Mouse (Mus musculus): ENCODE results near the gene Sh3gl1.

Sh3gl1 gene

DNA sequence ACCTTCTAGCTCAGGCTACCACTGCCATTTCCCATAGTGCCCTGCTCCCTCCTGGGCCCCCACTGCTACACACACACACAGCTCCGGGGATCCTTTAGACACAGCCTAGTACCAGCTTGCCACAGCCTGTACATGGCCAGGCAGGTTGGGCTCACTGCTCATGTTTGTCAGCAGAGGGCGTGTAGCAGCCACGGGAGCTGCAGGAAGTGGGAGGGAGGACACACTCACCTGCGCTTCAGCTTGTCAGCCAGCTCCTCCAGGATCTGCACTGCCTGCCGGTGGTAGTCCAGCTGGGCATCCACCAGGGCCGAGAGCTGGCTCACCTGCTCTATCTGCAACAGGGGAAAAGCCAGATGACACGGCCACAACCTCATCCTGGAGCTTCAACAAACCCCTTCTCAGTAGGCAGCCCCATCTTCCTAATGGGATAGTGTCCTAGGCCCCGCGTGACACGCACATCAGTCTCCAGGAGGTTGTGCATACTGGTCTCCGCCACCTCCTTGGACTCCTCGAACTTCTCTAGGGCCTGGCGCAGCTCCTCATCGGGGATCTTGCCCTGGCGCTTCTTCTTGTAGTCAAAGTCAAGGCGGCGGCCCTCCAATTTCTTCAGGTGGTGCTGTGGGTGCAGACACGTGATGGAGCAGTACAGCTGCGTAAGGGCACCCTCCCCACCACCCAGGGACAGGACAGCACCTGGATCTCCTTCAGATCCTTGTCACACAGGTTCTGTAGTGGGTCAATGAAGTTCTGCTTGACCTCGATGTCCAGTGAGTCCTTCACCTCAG, 17.9 kb downstream of the Sh3gl1 start:
- peak; percentile 62 for DNase-seq

GRCm38 (mm10) chr17:56017848-56018247, 18.6 kb downstream of the Sh3gl1 start:
- no peak for DNase-seq

DNA sequence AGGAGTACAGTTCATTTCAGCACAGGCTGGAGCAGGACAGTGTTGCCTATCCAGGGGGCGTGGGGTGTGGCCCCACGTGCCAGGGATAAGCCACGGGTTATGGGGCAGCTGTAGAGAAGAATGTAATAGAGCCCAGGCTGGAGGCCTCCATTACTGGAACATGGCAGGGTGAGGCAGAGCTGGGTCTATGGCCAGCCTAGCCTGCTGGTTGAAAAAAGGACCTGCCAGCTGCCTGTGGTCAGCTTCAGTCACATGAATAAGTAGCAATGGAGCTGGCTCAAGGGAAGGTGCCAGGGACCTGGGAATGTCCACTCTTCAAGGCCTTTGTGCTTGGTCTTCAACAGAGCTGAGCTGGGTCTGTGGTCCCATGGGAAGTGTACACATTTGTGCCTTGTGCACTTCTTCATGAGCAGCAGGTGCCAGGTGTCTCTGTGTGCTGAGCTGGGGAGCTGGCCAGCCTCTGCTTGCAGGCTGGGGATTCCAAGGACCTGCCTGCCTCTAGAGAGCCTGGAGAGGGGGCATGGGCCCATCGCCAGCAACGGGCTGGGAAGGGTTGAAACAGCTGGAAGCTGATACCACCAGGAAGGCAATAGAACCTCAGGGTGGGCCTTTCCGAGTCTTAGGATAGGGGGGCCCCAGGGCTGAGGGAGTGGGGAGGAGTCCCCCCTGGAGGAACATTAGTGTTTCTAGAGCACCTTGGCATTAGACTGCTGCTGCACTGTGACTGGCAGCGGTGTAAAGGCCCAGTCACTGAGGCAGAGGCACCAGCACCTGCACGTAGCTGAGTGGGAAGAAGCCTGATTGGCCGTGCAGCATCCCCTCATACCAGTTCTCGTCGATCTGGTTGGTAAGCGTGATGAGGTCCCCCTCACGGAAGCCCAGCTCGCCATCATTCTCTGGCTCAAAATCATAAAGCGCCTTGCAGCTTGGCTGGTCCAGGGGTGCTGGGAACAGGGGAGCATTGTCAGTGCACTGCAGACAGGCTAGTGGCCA, 19.3 kb downstream of the Sh3gl1 start:
- DNase-seq = no peak

GRCm38 (mm10) chr17:56016382-56016781, 20.1 kb downstream of the Sh3gl1 start:
- no peak for DNase-seq

- DNase-seq = no peak
Measured at GRCm38 (mm10) chr17:56015293-56015692, 21.1 kb downstream of the Sh3gl1 start.

GRCm38 (mm10) chr17:56011441-56011840, 25.0 kb downstream of the Sh3gl1 start:
- no peak for DNase-seq

- DNase-seq = peak; percentile 85
Measured at GRCm38 (mm10) chr17:56010681-56011080, 25.8 kb downstream of the Sh3gl1 start.

DNA sequence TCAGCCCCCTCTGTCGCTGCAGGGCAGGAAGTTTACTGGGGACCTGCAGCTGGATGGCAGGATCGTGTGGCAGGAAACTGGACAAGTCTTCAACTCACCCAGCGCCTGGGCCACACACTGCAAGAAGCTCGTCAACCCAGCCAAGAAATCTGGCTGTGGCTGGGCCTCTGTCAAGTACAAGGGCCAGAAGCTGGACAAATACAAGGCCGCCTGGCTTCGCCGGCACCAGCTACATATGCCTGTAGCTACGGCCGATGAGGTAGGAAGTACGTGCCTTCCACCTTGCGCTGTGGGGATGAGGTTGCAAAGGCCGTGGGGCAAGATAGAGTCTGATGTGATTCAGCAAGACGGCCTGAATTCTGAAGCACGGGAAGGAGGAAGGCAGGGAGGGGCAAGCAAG, 26.2 kb downstream of the Sh3gl1 start:
- DNase-seq = no peak

DNA sequence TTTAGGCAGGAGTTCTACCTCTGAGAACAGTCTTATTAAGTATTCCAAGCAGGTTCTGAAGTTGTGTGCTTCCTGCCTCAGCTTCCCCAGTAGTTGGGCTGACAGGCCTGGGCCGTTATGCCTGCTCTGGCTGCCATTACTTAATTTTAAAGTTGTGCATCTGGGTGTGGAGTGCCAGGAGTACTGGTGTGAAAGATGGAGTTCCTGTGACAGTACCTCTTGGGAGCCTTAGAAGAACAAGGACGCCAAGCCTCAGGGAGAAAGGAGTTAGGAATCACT, 26.5 kb downstream of the Sh3gl1 start:
- DNase-seq = no peak

- peak; percentile 96 for DNase-seq
Measured at GRCm38 (mm10) chr17:56009088-56009961, 27.1 kb downstream of the Sh3gl1 start.

- DNase-seq = peak; percentile 97
Measured at GRCm38 (mm10) chr17:56008356-56009087, 27.9 kb downstream of the Sh3gl1 start.

DNA sequence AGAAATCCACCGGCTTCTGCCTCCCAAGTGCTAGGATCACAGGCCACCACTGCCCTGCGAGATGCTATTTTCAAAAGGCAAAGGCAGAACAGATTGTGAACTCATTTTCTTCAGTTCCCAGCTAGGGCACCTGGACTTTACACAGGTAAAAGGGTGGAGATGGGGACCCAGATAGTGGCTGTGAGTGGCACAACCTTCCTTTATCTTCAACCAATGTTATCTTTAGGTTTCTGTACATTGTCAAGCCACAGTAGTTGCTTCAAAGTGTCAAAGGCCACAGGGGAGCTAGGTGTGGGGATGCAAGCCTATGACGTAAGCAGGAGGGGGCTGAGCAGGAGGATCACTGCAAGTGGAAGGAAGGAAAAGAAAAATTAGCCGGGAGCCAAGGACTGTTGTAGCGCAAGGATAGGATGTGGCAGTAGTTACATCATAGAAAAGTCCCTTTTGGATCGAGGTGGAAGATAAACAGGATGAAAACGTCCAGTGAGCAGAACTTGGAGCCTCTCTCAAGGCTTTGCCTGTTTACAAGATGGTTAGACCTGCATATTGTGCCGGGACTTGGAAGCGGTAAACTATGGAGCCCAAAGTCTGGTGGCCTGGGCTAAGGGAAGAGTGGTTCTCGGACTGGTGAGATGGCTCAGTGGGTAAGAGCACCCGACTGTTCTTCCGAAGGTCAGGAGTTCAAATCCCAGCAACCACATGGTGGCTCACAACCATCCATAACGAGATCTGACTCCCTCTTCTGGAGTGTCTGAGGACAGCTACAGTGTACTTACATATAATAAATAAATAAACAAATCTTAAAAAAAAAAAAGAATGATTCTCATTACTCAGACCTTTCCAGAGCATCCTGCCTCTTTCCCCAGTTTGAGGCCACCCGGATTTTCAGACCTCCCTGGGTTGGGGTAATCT, 28.7 kb downstream of the Sh3gl1 start:
- DNase-seq = no peak

GRCm38 (mm10) chr17:56006956-56007355, 29.5 kb downstream of the Sh3gl1 start:
- DNase-seq = no peak

GRCm38 (mm10) chr17:56005415-56006061, 30.9 kb downstream of the Sh3gl1 start, which contains the start of the genes Stap2 and Mpnd:
TSS of gene Stap2 (minus strand) at chr17:56005584.
TSS of gene Mpnd (plus strand) at chr17:56005711.
- peak; percentile 77 for DNase-seq

GRCm38 (mm10) chr17:56003000-56003399, 33.4 kb downstream of the Sh3gl1 start:
- no peak for DNase-seq

GRCm38 (mm10) chr17:55999794-56000499, 36.5 kb downstream of the Sh3gl1 start:
- no peak for DNase-seq

GRCm38 (mm10) chr17:55996007-55996406, 40.4 kb downstream of the Sh3gl1 start:
- DNase-seq = no peak

- no peak for DNase-seq
Measured at GRCm38 (mm10) chr17:55990278-55990898, 46.0 kb downstream of the Sh3gl1 start.

Measured in lung, postnatal 10 days (tissue).